Mouse (Mus musculus) left cerebral cortex, adult 18-20 months (tissue): ENCODE measurements around the gene Cacnb4. TPM values are rescaled to one million over a fixed set of nuclear protein-coding genes. Genes with fewer than 3 reads are reported as not detected.

Experiments used
- DNase-seq, 2 experiments: peaks; one replicate each; pipeline ENCODE4 v3.0.0; 2021 to 2022; ENCODE audit warnings: low spot score in 2 of 2, mixed read lengths in 1 of 2
- total RNA-seq, 2 experiments: library from RNA; stranded (reverse); gene quantifications; 2 replicates each; pipeline ENCODE4 v1.2.3; 2021

Gene Cacnb4
- total RNA-seq, 2 experiments from 2014 or later, result 159 to 162 TPM

DNA sequence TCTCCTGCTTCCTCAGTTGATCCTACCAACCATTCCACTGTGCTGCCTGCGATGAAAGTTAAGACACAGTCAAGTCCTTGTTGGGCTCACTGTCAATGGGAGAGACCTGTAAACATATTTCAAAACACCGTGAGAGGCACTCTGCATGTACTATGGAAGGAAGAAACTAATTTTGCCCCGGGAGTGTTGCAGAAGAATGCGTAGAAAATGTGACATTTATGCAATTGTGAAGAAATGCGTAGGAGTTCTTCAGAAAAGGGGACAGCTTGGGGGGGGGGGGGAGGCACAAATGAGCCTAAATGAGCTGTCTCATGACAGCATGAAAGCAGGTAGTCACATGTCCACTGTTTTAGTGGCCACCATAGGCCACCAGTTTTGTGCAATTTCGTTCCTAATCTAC lies 25.1 kb downstream of the Cacnb4 start:
- DNase-seq, result no peak

DNA sequence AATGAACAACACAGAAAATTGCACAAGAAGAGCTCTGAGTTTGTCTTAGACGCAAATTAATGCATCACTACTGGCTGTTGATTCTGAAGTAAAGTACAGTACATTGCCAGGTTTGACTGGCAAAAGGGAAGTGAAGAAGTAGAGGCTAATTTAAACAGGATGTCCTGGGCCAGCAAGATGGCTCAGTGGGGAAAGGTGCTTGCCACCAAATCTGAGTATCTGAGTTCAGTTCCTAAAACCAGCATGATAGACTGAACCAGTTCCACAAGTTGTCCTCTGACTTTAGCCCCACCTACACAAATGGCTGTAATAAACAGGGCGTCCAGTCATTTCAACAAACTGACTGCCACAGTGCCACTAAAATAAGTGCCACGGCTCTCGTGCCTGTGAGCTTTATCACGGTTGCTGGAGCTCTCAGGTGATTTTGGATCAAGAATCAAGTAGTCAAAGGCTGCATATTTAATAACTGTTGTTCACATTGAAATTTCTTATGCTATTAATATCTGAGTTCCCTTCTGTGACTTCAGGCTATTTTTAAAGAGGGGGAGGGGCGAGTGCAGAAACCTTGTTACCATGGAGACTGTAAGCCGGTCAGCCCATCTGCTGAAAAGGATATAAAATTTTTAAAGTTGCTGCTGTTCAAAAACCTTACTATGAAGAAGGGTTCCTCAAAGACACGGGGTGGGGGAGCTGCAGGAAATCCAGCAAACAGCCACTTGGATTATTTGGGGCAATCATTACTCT lies 29.2 kb downstream of the Cacnb4 start:
- DNase-seq, result no peak

- peak; percentile 43 to 73 for DNase-seq
Observed at GRCm38 (mm10) chr2:52643657-52644056, 33.0 kb downstream of the Cacnb4 start.

GRCm38 (mm10) chr2:52639530-52639875 lies 37.1 kb downstream of the Cacnb4 start:
- DNase-seq, result no peak

- no peak for DNase-seq
Observed at GRCm38 (mm10) chr2:52638857-52639529, 37.6 kb downstream of the Cacnb4 start.

DNA sequence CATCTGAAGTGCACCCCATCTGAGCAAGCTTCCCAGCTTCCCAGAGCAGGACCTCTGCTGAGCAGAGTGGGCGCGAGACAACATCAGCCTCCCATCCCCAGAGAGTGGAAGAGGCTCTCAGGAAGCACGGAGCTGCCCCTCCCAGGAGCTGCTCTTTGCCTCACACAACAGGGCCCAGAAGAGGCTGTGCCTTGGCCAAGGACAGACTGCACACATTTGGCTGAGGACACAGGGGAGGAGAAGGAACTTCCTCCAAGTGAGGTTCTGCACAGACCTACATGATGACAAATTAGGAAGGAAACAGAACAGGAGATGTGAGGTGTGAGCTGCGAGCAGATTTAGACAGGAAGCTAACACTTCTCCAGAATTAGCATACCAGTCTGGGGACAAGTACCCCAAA lies 38.4 kb downstream of the Cacnb4 start:
- DNase-seq, result peak; percentile 42 to 59

- no peak for DNase-seq
Observed at GRCm38 (mm10) chr2:52636051-52636450, 40.6 kb downstream of the Cacnb4 start.

DNA sequence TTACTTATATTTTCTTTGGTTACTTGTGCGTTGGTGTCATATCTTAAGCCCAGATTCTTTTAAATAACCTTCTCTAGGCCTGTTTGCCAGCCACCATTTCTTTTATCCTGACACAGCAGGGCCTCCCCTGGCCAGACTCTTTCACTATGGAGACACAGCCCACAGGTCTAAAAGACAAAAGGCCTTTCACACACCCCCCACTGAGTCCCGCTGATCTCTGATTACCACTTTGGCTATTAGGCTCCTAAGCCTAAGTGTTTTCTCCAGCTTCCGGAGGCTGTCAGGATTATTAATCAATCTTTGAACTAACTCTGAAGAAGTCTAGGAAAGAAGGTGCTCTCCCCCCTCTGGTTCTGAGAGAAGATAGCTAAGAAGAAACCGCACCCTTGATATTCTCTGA lies 41.3 kb downstream of the Cacnb4 start:
- DNase-seq, result no peak

DNA sequence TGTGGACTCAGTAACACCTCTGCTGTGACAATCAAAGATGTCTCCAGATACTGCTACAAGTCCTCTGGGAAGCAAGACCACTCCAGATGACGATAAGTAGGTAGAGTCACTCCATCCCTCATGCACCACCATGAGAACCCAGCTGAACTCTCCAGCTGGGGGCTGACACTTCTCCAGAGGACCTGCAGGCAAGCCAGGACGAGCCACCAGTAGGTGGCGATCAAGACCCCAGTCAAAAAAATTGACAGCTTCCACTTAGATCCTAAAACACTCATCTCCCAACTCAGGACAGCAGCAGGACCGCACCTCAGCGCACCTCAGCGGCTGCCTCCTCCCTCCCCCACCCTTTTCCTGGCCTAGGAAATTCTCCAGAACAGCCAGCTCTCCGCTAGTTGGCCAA lies 43.8 kb downstream of the Cacnb4 start:
- DNase-seq, result peak; percentile 76 to 77

DNA sequence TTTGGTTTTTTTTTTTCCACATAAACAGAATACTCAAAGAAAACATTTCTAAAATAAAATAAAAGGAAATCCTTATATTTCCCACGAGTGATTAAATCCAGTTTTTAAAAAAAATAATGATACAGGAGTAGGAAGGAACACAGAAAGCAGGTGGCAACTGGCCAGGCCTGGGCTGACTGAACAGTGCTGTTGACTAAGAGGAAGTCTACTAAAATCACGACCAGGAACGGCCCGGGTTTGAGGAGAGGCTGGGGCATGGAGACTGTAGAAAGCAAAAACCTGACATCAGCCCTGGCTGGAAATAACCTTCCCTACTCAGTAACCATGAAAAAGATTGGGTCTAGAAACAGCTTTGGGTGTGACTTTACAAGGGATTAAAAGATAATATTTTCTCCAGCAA lies 48.4 kb downstream of the Cacnb4 start:
- DNase-seq, result peak in 1 of 2 experiments; percentile 46

DNA sequence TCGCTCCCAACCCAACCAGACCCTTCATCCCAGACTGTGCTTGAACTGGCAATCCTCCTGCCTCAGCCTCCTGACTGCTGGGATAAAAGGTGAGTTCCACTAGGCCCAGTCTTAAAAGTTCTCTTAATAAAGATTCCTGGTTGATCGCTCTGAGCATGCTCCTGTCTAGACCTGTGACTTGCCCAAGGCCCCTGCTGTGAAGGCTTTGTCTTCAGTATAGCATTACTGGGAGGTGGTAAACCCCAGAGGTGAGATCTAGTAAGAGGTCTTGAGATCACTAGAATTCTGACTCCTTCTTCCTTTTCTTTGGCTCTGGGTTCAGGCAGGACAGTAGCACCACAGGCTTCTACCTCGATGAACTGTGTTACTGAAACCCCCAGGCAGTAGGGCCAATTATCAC lies 50.4 kb downstream of the Cacnb4 start:
- no peak for DNase-seq

- no peak for DNase-seq
Observed at GRCm38 (mm10) chr2:52625731-52626130, 50.9 kb downstream of the Cacnb4 start.

DNA sequence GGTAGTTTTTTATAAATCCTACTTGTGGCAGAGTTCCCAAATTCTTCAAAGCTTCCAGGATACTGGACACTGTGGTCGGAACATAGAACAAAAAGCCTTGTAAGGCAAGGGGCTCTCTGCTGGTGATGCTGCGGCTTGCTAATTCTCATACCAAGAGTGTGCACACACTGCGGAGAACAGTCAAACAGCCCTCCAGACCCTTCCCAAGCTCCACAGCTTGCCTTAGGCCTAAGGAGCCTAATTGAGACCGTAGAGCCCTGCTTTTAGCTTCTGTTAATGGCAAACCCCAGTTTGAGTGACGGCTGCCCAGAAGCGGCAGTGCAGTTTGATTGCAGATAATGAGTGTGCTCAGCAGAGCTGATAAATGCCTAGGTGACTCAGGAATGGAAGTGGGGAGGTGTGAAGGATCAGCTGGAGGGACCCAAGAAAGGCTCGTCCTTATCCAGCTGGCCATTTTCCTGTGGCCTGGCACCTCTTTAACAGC lies 52.7 kb downstream of the Cacnb4 start:
- no peak for DNase-seq

- DNase-seq, result no peak
Observed at GRCm38 (mm10) chr2:52623461-52623860, 53.2 kb downstream of the Cacnb4 start.

GRCm38 (mm10) chr2:52622616-52623015 lies 54.0 kb downstream of the Cacnb4 start:
- DNase-seq, result peak in 1 of 2 experiments; percentile 30

DNA sequence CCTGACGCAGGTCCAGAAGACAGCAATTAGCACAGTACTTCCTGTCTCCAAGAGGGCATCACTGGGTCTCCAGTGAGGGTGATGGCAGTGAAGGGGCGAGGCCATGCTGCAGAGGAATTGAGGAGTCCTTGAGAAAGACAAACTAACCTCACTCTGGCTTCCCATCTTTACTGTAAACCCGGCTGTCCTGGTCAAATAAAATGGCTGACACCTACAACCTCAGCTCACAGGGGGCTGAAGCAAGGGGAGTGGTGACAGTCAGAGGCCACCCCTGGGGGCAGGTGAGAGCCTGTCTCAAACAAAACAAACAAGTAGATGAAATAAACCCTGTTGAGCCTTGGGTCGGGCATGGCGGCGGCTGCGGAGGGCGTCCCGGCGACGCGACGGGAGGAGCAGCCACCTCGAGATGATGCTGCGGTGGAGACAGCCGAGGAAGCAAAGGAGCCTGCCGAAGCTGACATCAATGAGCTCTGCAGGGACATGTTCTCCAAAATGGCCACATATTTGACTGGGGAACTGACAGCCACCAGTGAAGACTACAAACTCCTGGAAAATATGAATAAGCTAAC lies 57.1 kb downstream of the Cacnb4 start:
- DNase-seq, result no peak

- DNase-seq, result no peak
Observed at GRCm38 (mm10) chr2:52618804-52619203, 57.8 kb downstream of the Cacnb4 start.

DNA sequence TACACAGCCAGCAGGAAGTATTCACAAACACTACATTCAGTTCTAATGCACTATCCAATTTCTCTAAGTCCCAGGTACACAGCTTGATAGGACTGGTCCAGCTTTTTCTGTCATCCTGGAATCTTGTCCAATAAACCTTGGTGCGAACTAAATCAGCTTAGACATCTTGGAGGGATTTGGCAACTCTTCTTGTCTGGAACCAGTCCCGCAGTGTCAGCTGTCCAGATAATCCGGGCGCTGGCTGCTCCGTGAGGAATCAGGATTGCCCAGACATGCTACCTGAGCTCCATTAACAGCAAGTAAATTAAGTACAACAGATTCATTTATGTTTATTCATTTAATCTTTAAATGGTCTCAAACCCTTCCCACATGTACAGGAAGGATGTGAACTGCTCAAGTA lies 61.2 kb downstream of the Cacnb4 start:
- no peak for DNase-seq

GRCm38 (mm10) chr2:52613888-52614287 lies 62.7 kb downstream of the Cacnb4 start:
- no peak for DNase-seq

DNA sequence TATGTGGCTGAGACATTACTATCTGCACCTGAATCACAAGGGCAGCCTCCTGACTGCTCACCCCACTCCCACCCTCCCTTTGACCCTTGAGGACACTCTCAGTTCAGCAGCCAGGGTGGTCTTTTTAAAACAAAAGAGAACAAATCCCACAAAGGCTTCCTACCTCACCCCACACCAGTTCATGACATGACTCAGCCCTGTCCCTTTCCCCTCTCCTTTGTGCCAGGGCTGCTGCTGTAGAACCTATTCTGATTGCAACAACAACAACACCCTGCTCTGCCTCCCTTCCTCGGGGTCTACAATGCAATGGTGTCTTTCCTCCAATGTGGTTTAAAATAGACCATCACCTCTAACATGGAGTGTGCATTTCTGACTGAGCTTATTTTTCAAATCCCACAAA lies 67.1 kb downstream of the Cacnb4 start:
- DNase-seq, result no peak

DNA sequence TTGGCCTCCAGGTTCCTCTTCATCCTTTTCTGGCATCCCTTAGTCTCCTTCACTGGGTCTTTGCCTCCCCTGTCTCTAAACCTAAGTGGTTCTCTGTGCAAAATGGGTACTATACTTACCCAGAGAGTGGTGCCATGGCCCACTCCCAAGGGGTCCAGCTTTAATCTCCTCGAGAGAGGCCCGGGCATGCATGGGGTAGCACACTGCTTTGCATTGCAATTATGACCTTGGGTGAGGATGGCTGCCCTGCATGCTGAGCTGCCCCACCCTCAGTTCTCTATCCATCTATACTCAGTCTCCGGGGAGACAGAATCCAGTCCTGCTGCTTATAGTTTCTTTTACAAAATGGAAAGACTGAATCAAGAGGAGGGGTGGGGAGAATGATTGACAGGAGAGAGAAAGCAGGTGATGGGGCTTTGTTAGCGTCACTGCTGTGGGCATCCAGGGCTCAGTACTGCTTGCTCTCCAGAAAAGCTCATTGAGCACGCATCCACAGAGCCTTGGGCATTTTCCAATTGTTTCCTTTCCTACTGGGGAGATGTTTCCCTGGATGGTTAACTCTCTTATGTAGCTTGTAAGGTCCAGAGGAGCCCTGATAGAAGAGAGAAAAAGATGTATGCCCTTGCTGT lies 68.7 kb downstream of the Cacnb4 start:
- no peak for DNase-seq

- DNase-seq, result no peak
Observed at GRCm38 (mm10) chr2:52606331-52606730, 70.3 kb downstream of the Cacnb4 start.
